In the genomic region with DNA sequence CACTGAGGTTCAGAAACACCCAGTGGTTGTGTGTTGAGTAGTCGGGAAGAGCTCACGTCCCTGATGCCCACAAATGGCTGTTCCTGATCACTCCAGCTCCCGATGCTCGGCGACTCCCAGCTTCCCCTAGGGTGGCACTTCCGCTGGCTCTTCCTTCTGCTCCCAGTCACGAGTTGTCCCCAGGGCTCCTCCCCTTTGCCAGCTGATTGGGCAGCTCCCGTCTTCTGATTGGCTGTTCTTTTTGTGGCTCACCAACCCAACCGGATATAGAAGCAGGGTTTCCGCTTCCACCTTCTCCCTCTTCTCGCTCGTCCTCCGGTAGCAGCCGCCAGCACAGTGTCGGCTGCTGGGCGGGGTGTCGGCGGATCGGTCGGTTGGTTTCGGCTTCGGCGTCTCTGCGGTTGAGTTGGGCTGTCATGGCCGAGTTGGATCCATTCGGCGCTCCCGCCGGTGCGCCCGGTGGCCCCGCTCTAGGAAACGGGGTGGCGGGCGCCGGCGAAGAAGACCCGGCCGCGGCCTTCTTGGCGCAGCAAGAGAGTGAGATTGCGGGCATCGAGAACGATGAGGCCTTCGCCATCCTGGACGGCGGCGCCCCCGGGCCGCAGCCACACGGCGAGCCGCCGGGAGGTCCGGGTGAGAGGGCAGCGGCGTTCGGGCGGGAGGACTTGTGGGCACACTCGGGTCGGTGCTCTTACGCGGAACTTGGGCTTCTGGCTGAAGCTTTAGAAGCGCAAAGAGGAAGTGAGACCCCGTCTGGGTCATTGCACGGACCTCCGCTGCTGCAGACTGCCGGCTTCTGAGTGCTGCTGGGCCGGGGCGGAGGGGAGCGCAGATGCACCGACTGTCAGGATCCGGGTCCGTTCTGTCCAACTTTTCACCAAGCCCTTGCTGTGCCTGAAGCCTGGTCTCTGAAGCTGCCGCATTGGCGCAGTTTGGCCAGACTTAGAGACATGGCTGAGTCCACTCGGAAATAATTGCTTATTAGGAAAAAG, we compare ENCODE assay signal across 8 mouse cellular contexts. TPM values are rescaled to one million over a fixed set of nuclear protein-coding genes. Genes with fewer than 3 reads are reported as not detected.
DNase-seq lines count a peak whose midpoint lies in the region; ATAC-seq and TF ChIP-seq lines count a peak whose summit lies in the region.

No protein-coding gene starts in this region.

- DNase-seq in CH12.LX (ENCODE audit: extremely low read depth), result peak; percentile 97
- peak; percentile 92 for DNase-seq in c-Kit-positive CD71-positive TER-119-negative erythroid progenitor cells, embryonic 14.5 days (ENCODE audit: low read depth)
- peak; percentile 94 for DNase-seq in forebrain, embryonic 11.5 days (ENCODE audit: low spot score)
- DNase-seq in heart, postnatal 0 days (ENCODE audit: low spot score), result peak; percentile 98
- peak; percentile 89 to 94 for DNase-seq in kidney, postnatal 4 days

- peak; percentile 98 for ATAC-seq in forebrain, embryonic 11.5 days (replicated peaks; ENCODE audit: low FRiP score)
- peak; percentile 98 for ATAC-seq in heart, postnatal 0 days (ENCODE audit: insufficient read depth, low read depth)
- peak; percentile 97 for ATAC-seq in liver, embryonic 16.5 days (ENCODE audit: low read depth)
- peak; percentile 98 for ATAC-seq in neural tube, embryonic 13.5 days (ENCODE audit: low read depth)

- in situ Hi-C loops in CH12.LX (cut with MboI; ENCODE audit: low pct_ligation_motif_present, low pct_unique_long_range_greater_than_20kb, low sequenced_read_pairs), result no loop called here

- TF ChIP-seq POLR2A in CH12.LX (IDR thresholded peaks at IDR 0.05; ENCODE audit: low read depth, low read length), result peak; percentile 95
- peak; percentile 94 for TF ChIP-seq POLR2A in testis, adult 2 months (IDR thresholded peaks at IDR 0.05; ENCODE audit: control insufficient read depth, low read depth, low read length)

- TF ChIP-seq RAD21 in CH12.LX (IDR thresholded peaks at IDR 0.05; ENCODE audit: low read depth, low read length), result no peak

- H3K36me3 ChIP-seq in CH12.LX (replicated peaks in 1 of 2; ENCODE audit: control insufficient read depth in 1 of 2, insufficient read depth in 1 of 2, low read length in 1 of 2), result peaks cover 5 to 46% of the 10 kb centered on the region in 2 experiments
- H3K36me3 ChIP-seq in forebrain, embryonic 11.5 days (ENCODE audit: control insufficient read depth, insufficient read depth, low read length), result no peaks in the 10 kb centered on the region
- no peaks in the 10 kb centered on the region for H3K36me3 ChIP-seq in heart, postnatal 0 days (replicated peaks; ENCODE audit: control insufficient read depth, insufficient read depth, low read length)
- no peaks in the 10 kb centered on the region for H3K36me3 ChIP-seq in liver, embryonic 16.5 days (ENCODE audit: control insufficient read depth, insufficient read depth)
- H3K36me3 ChIP-seq in neural tube, embryonic 13.5 days, result no peaks in the 10 kb centered on the region
- no peaks in the 10 kb centered on the region for H3K36me3 ChIP-seq in testis, adult 2 months (ENCODE audit: control insufficient read depth, insufficient read depth, low read length)

- no peak for TF ChIP-seq EP300 in CH12.LX (IDR thresholded peaks at IDR 0.05; ENCODE audit: low read length)
- TF ChIP-seq EP300 in heart, postnatal 0 days (IDR thresholded peaks at IDR 0.05; ENCODE audit: low read depth), result 0 out of 2 replicates have a peak, but pooled peaks have one; percentile 44

- no peak for TF ChIP-seq CTCF in CH12.LX (conservative IDR thresholded peaks at IDR 0.05 in 1 of 2, IDR thresholded peaks at IDR 0.05 in 1 of 2; ENCODE audit: low read depth in 2 of 2, low read length in 2 of 2)
- TF ChIP-seq CTCF in heart, postnatal 0 days (IDR thresholded peaks at IDR 0.05; ENCODE audit: low read depth), result no peak
- no peak for TF ChIP-seq CTCF in testis, adult 2 months (IDR thresholded peaks at IDR 0.05; ENCODE audit: control insufficient read depth, insufficient read depth, insufficient replicate concordance, low read depth, low read length)

- no peaks in the 10 kb centered on the region for H3K27me3 ChIP-seq in CH12.LX (replicated peaks)
- H3K27me3 ChIP-seq in forebrain, embryonic 11.5 days (ENCODE audit: control insufficient read depth, insufficient read depth, low read length), result no peaks in the 10 kb centered on the region
- H3K27me3 ChIP-seq in heart, postnatal 0 days (ENCODE audit: control insufficient read depth, insufficient read depth, low read length), result no peaks in the 10 kb centered on the region
- no peaks in the 10 kb centered on the region for H3K27me3 ChIP-seq in liver, embryonic 16.5 days (ENCODE audit: control insufficient read depth, insufficient read depth, low read depth, low read length)
- H3K27me3 ChIP-seq in neural tube, embryonic 13.5 days, result no peaks in the 10 kb centered on the region
- no peaks in the 10 kb centered on the region for H3K27me3 ChIP-seq in testis, adult 2 months (ENCODE audit: control insufficient read depth, insufficient read depth, low read length)

- H3K4me2 ChIP-seq in CH12.LX (ENCODE audit: insufficient read depth, low read depth, poor library complexity, severe bottlenecking), result peak overlapping the region; percentile 96
- peak overlapping the region; percentile 92 for H3K4me2 ChIP-seq in forebrain, embryonic 11.5 days (ENCODE audit: low read depth, low read length, severe bottlenecking)
- peak overlapping the region; percentile 88 for H3K4me2 ChIP-seq in heart, postnatal 0 days (ENCODE audit: low read depth, low read length)
- H3K4me2 ChIP-seq in liver, embryonic 16.5 days (ENCODE audit: low read depth, low read length), result peak overlapping the region; percentile 89
- H3K4me2 ChIP-seq in neural tube, embryonic 13.5 days, result peak overlapping the region; percentile 99

- peak overlapping the region; percentile 63 to 90 (median 85) for H3K4me3 ChIP-seq in CH12.LX (replicated peaks in 1 of 3; ENCODE audit: low read depth in 2 of 3, low read length in 2 of 3, poor library complexity in 1 of 3)
- peak overlapping the region; percentile 82 for H3K4me3 ChIP-seq in forebrain, embryonic 11.5 days (ENCODE audit: low read depth, low read length)
- H3K4me3 ChIP-seq in heart, postnatal 0 days (ENCODE audit: low read depth, low read length), result peak overlapping the region; percentile 96
- peak overlapping the region; percentile 74 for H3K4me3 ChIP-seq in liver, embryonic 16.5 days (ENCODE audit: low read depth, low read length)
- H3K4me3 ChIP-seq in neural tube, embryonic 13.5 days, result peak overlapping the region; percentile 98
- peak overlapping the region; percentile 99 for H3K4me3 ChIP-seq in testis, adult 2 months (ENCODE audit: control insufficient read depth, low read depth, low read length)

- peak overlapping the region; percentile 98 for H3K9ac ChIP-seq in CH12.LX (ENCODE audit: insufficient read depth, low read depth)
- H3K9ac ChIP-seq in forebrain, embryonic 11.5 days (ENCODE audit: low read length), result peak overlapping the region; percentile 87
- H3K9ac ChIP-seq in heart, postnatal 0 days (replicated peaks; ENCODE audit: low read depth, low read length), result peak overlapping the region; percentile 93
- peak overlapping the region; percentile 85 for H3K9ac ChIP-seq in liver, embryonic 16.5 days (ENCODE audit: low read depth, low read length)
- H3K9ac ChIP-seq in neural tube, embryonic 13.5 days, result peak overlapping the region; percentile 89

- peaks cover 6 to 44% of the 10 kb centered on the region in 2 experiments; a peak in 3 of 4 replicates for H3K4me1 ChIP-seq in CH12.LX (ENCODE audit: control insufficient read depth in 1 of 2, insufficient read depth in 2 of 2)
- H3K4me1 ChIP-seq in forebrain, embryonic 11.5 days (replicated peaks; ENCODE audit: control insufficient read depth, insufficient read depth, low read length), result peaks cover 9% of the 10 kb centered on the region; the same call in 1 of the 2 replicates
- peaks cover 16% of the 10 kb centered on the region for H3K4me1 ChIP-seq in heart, postnatal 0 days (ENCODE audit: control insufficient read depth, insufficient read depth)
- peaks cover 34% of the 10 kb centered on the region for H3K4me1 ChIP-seq in liver, embryonic 16.5 days (ENCODE audit: control insufficient read depth, low read depth, low read length)
- H3K4me1 ChIP-seq in neural tube, embryonic 13.5 days (replicated peaks), result peaks cover 39% of the 10 kb centered on the region
- H3K4me1 ChIP-seq in testis, adult 2 months (ENCODE audit: control insufficient read depth, insufficient read depth, low read length), result peaks cover 10% of the 10 kb centered on the region

- H3K79me2 ChIP-seq in CH12.LX (replicated peaks; ENCODE audit: control insufficient read depth, extremely low read depth, insufficient read depth, poor library complexity, severe bottlenecking), result peaks cover 51% of the 10 kb centered on the region

- dilution Hi-C loops in CH12.LX (cut with MboI; ENCODE audit: extremely low pct_ligation_motif_present, extremely low pct_unique_long_range_greater_than_20kb, low sequenced_read_pairs), result no loop called here

- H3K9me3 ChIP-seq in CH12.LX (replicated peaks; ENCODE audit: low read length), result no peaks in the 10 kb centered on the region
- H3K9me3 ChIP-seq in forebrain, embryonic 11.5 days (ENCODE audit: control insufficient read depth, low read length), result no peaks in the 10 kb centered on the region
- no peaks in the 10 kb centered on the region for H3K9me3 ChIP-seq in heart, postnatal 0 days (replicated peaks; ENCODE audit: control insufficient read depth, low read length)
- H3K9me3 ChIP-seq in liver, embryonic 16.5 days (replicated peaks; ENCODE audit: control insufficient read depth, low read length), result no peaks in the 10 kb centered on the region
- no peaks in the 10 kb centered on the region for H3K9me3 ChIP-seq in neural tube, embryonic 13.5 days

- under 1% methylated on average over 76 of the region's 77 CpGs for WGBS in forebrain, embryonic 11.5 days
- WGBS in heart, postnatal 0 days, result under 1% methylated on average over 77 of the region's 77 CpGs
- under 1% methylated on average over 77 of the region's 77 CpGs for WGBS in liver, embryonic 16.5 days (ENCODE audit: insufficient replicate concordance)
- WGBS in neural tube, embryonic 13.5 days, result under 1% methylated on average over 77 of the region's 77 CpGs

- peak overlapping the region; percentile 79 for H3K27ac ChIP-seq in CH12.LX (ENCODE audit: insufficient read depth, low read depth)
- no peak overlapping the region for H3K27ac ChIP-seq in forebrain, embryonic 11.5 days (ENCODE audit: low read depth, low read length)
- peak overlapping the region; percentile 91 for H3K27ac ChIP-seq in heart, postnatal 0 days (ENCODE audit: low read depth)
- H3K27ac ChIP-seq in liver, embryonic 16.5 days (ENCODE audit: low read length), result peak overlapping the region; percentile 80
- H3K27ac ChIP-seq in neural tube, embryonic 13.5 days (replicated peaks), result peak overlapping the region; percentile 82
- peak overlapping the region; percentile 74 for H3K27ac ChIP-seq in testis, adult 2 months (ENCODE audit: control insufficient read depth, insufficient read depth, low read depth, low read length)

RNA-seq across cellular contexts. Expression of a gene that starts 8.4 kb away (rescaled TPM):
- total RNA-seq in CH12.LX (2012; rRNA removed) (301 and 349 TPM in 2 replicates), CH12.LX (2014; rRNA removed) (450 and 454 TPM in 2 replicates)
- polyA plus RNA-seq in CH12.LX (2012; ENCODE audit: insufficient read length, low read depth), result 454 and 493 TPM in 2 replicates
- 211 and 223 TPM in 2 replicates for polyA plus RNA-seq in forebrain, embryonic 11.5 days (2014; fragmentation: Nextera tagmentation; extraction: Ambion mirVana)
- 128 and 168 TPM in 2 replicates for total RNA-seq in heart, postnatal 0 days (2014; rRNA removed; ENCODE audit: low replicate concordance)
- polyA plus RNA-seq in heart, postnatal 0 days (2015; fragmentation: Nextera tagmentation; extraction: Ambion mirVana), result 106 and 112 TPM in 2 replicates
- 100 and 101 TPM in 2 replicates for polyA plus RNA-seq in liver, embryonic 16.5 days (2015; fragmentation: Nextera tagmentation; extraction: Ambion mirVana)
- polyA plus RNA-seq in neural tube, embryonic 13.5 days (2015; fragmentation: Nextera tagmentation; extraction: Ambion mirVana), result 346 and 355 TPM in 2 replicates
- 23.1 and 29.0 TPM in 2 replicates for polyA plus RNA-seq in testis, adult 2 months (2012; rRNA removed)

RNA-seq across cellular contexts. Expression of a gene that starts 29.4 kb away (rescaled TPM):
- total RNA-seq in CH12.LX (2012; rRNA removed) (not detected in 2 replicates), CH12.LX (2014; rRNA removed) (0.11 TPM in 1 of 2 replicates, not detected in the other)
- not detected in 2 replicates for polyA plus RNA-seq in CH12.LX (2012; ENCODE audit: insufficient read length, low read depth)
- polyA plus RNA-seq in forebrain, embryonic 11.5 days (2014; fragmentation: Nextera tagmentation; extraction: Ambion mirVana), result not detected in 2 replicates
- not detected in 2 replicates for total RNA-seq in heart, postnatal 0 days (2014; rRNA removed; ENCODE audit: low replicate concordance)
- polyA plus RNA-seq in heart, postnatal 0 days (2015; fragmentation: Nextera tagmentation; extraction: Ambion mirVana), result not detected in 2 replicates
- not detected in 2 replicates for polyA plus RNA-seq in liver, embryonic 16.5 days (2015; fragmentation: Nextera tagmentation; extraction: Ambion mirVana)
- polyA plus RNA-seq in neural tube, embryonic 13.5 days (2015; fragmentation: Nextera tagmentation; extraction: Ambion mirVana), result not detected in 2 replicates
- polyA plus RNA-seq in testis, adult 2 months (2012; rRNA removed), result 323 and 342 TPM in 2 replicates

RNA-seq across cellular contexts. Expression of a gene that starts 55.5 kb away (rescaled TPM):
- total RNA-seq in CH12.LX (2012; rRNA removed), result 47.6 and 60.3 TPM in 2 replicates
- 138 and 146 TPM in 2 replicates for total RNA-seq in CH12.LX (2014; rRNA removed)
- 57.2 and 62.8 TPM in 2 replicates for polyA plus RNA-seq in CH12.LX (2012; ENCODE audit: insufficient read length, low read depth)
- polyA plus RNA-seq in forebrain, embryonic 11.5 days (2014; fragmentation: Nextera tagmentation; extraction: Ambion mirVana), result 75.5 and 79.1 TPM in 2 replicates
- total RNA-seq in heart, postnatal 0 days (2014; rRNA removed; ENCODE audit: low replicate concordance), result 35.8 and 39.2 TPM in 2 replicates
- polyA plus RNA-seq in heart, postnatal 0 days (2015; fragmentation: Nextera tagmentation; extraction: Ambion mirVana), result 27.3 and 28.4 TPM in 2 replicates
- 60.5 and 66.1 TPM in 2 replicates for polyA plus RNA-seq in liver, embryonic 16.5 days (2015; fragmentation: Nextera tagmentation; extraction: Ambion mirVana)
- 70.9 and 81.6 TPM in 2 replicates for polyA plus RNA-seq in neural tube, embryonic 13.5 days (2015; fragmentation: Nextera tagmentation; extraction: Ambion mirVana)
- 1.6 and 1.8 TPM in 2 replicates for polyA plus RNA-seq in testis, adult 2 months (2012; rRNA removed)

Comparison
In these comparisons a context has a peak if more than half of its experiments do, and no peak if none do; other contexts are left out.
1. RNA of a gene that starts 29.4 kb away (polyA plus RNA-seq): 323 to 342 TPM in testis, adult 2 months; not detected in CH12.LX, not detected in neural tube, embryonic 13.5 days, not detected in forebrain, embryonic 11.5 days, not detected in heart, postnatal 0 days and not detected in liver, embryonic 16.5 days; every median in the first group is over 100 times any median in the second.
2. RNA of a gene that starts 55.5 kb away (polyA plus RNA-seq): 75.5 to 79.1 TPM in forebrain, embryonic 11.5 days, 70.9 to 81.6 TPM in neural tube, embryonic 13.5 days, 60.5 to 66.1 TPM in liver, embryonic 16.5 days, 57.2 to 62.8 TPM in CH12.LX and 27.3 to 28.4 TPM in heart, postnatal 0 days; 1.6 to 1.8 TPM in testis, adult 2 months; every median in the first group is over 10 times any median in the second.
3. Peak in every context shown above with its lines, with median percentiles within 50 percentile points of each other: DNase-seq, H3K4me2 ChIP-seq, H3K4me3 ChIP-seq, H3K9ac ChIP-seq and ATAC-seq.